Mouse (Mus musculus) small intestine, adult 2 months (tissue): ENCODE data around the gene Synj2.

Experiments
- CTCF ChIP-seq: fragments of 200-500 bp; IDR thresholded peaks from 2 replicates; pipeline ENCODE4 v1.5.1; 2012; ENCODE audit warnings: low read depth, mild to moderate bottlenecking, control low read depth, inconsistent platforms, low read length, moderate library complexity, mixed read lengths; ENCODE audit not compliant: insufficient replicate concordance, insufficient read length; ENCODE audit errors: extremely low read depth
- POLR2A ChIP-seq: fragments of 200-500 bp; IDR thresholded peaks from 2 replicates; pipeline ENCODE4 v1.6.1; 2012; ENCODE audit warnings: low read depth, mild to moderate bottlenecking, control low read depth, inconsistent platforms, low read length, moderate library complexity

- TF ChIP-seq CTCF (no peak), POLR2A (no peak)
Observed at GRCm38 (mm10) chr17:5998235-5998500, 57.1 kb downstream of the Synj2 start.
